Mouse (Mus musculus) embryo, embryonic 10 days (tissue): ENCODE data around the gene Hps6.

Source experiments
- DNase-seq: peaks from one replicate; pipeline ENCODE4 v3.0.0-alpha.2; 2015; ENCODE audit warnings: low spot score

Hps6 gene

GRCm38 (mm10) chr19:46045696-46046311 lies 42.5 kb downstream of the Hps6 start:
- peak; percentile 79 for DNase-seq

- no peak for DNase-seq
These were observed 43.3 kb downstream of the Hps6 start for GRCm38 (mm10) chr19:46046621-46047025.

GRCm38 (mm10) chr19:46047426-46047825 lies 44.1 kb downstream of the Hps6 start:
- no peak for DNase-seq

DNA sequence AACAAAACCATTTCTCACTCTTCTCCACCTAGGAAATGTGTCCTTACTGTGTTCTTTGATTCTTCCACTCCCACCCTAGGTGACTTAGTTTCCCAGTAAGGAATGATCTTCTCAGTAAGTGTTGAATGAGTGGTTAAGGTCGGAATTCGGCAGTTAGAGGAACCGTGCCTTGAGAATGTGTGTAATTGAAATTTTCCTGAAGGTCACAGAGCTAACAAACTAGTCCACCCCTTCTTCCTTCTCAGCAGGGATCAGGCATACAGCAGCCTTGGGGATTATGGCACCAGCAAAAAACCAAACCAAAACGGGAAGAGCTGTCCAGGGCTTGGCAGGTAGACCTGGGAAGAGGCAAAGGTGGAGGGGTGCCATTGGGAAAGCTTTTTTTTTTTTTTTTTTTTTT lies 45.8 kb downstream of the Hps6 start:
- DNase-seq: no peak

- DNase-seq: no peak
These were observed 47.2 kb downstream of the Hps6 start for GRCm38 (mm10) chr19:46050462-46050861.
